Mouse (Mus musculus): Measurements from ENCODE around the gene Pcbd1.
"Not testable (repeated sequence)": the region's sequence is repeated elsewhere in the genome, so short reads cannot be mapped to it uniquely, and the experiment has no call there.

The Pcbd1 gene

GRCm38 (mm10) chr10:61103564-61104114 lies 14.5 kb downstream of the Pcbd1 start:
- DNase-seq (ENCODE audit: low spot score in 2 of 2): no peak

- DNase-seq (ENCODE audit: low spot score in 2 of 2): no peak
Observed at GRCm38 (mm10) chr10:61114246-61114720, 25.2 kb downstream of the Pcbd1 start.

- DNase-seq (ENCODE audit: low spot score in 2 of 2): not testable (repeated sequence)
Observed at GRCm38 (mm10) chr10:61121732-61122131, 32.6 kb downstream of the Pcbd1 start.

- no peak for DNase-seq (ENCODE audit: low spot score in 2 of 2)
Observed at GRCm38 (mm10) chr10:61123276-61123913, 34.3 kb downstream of the Pcbd1 start.

GRCm38 (mm10) chr10:61124462-61124861 lies 35.3 kb downstream of the Pcbd1 start:
- no peak for DNase-seq (ENCODE audit: low spot score in 2 of 2)

- no peak for DNase-seq (ENCODE audit: low spot score in 2 of 2)
Observed at GRCm38 (mm10) chr10:61128701-61129365, 39.7 kb downstream of the Pcbd1 start.

- no peak for DNase-seq (ENCODE audit: low spot score in 2 of 2)
Observed at GRCm38 (mm10) chr10:61130959-61131358, 41.8 kb downstream of the Pcbd1 start.

GRCm38 (mm10) chr10:61134041-61134440 lies 44.9 kb downstream of the Pcbd1 start:
- DNase-seq (ENCODE audit: low spot score in 2 of 2): no peak

- no peak for DNase-seq (ENCODE audit: low spot score in 2 of 2)
Observed at GRCm38 (mm10) chr10:61135226-61135839, 46.2 kb downstream of the Pcbd1 start.

GRCm38 (mm10) chr10:61137567-61137966 lies 48.4 kb downstream of the Pcbd1 start:
- no peak for DNase-seq (ENCODE audit: low spot score in 2 of 2)

- no peak for DNase-seq (ENCODE audit: low spot score in 2 of 2)
Observed at GRCm38 (mm10) chr10:61143343-61143742, 54.2 kb downstream of the Pcbd1 start.
